Mouse (Mus musculus) small intestine, adult 2 months (tissue): ENCODE data around the gene Cacnb4. TPM values are rescaled to one million over a fixed set of nuclear protein-coding genes. Genes with fewer than 3 reads are reported as not detected.

Experiments used
- H3K27ac ChIP-seq: fragments of 200-500 bp; 2 replicates; pipeline ENCODE4 v1.5.1; 2012; ENCODE audit warnings: low read depth, low read length, control low read depth, inconsistent platforms; ENCODE audit not compliant: insufficient read depth
- H3K27me3 ChIP-seq: fragments of 200-500 bp; 2 replicates; pipeline ENCODE4 v1.6.1; 2012; ENCODE audit warnings: mild to moderate bottlenecking, moderate library complexity, low read length, inconsistent platforms; ENCODE audit not compliant: control insufficient read depth, insufficient read depth
- H3K36me3 ChIP-seq: fragments of 200-500 bp; 2 replicates; pipeline ENCODE4 v1.6.1; 2012; ENCODE audit warnings: mild to moderate bottlenecking, low read length, control low read depth, inconsistent platforms; ENCODE audit not compliant: control insufficient read depth, insufficient read depth
- H3K4me1 ChIP-seq: fragments of 200-500 bp; 2 replicates; pipeline ENCODE4 v1.6.1; 2012; ENCODE audit warnings: low read length, inconsistent platforms, mixed read lengths; ENCODE audit not compliant: control insufficient read depth, insufficient read depth, insufficient read length
- H3K4me3 ChIP-seq: fragments of 200-500 bp; 2 replicates; pipeline ENCODE4 v1.5.1; 2012; ENCODE audit warnings: low read depth, mild to moderate bottlenecking, control low read depth, inconsistent platforms, low read length, moderate library complexity
- CTCF ChIP-seq: fragments of 200-500 bp; IDR thresholded peaks from 2 replicates; pipeline ENCODE4 v1.5.1; 2012; ENCODE audit warnings: low read depth, mild to moderate bottlenecking, control low read depth, inconsistent platforms, low read length, moderate library complexity, mixed read lengths; ENCODE audit not compliant: insufficient replicate concordance, insufficient read length; ENCODE audit errors: extremely low read depth
- POLR2A ChIP-seq: fragments of 200-500 bp; IDR thresholded peaks from 2 replicates; pipeline ENCODE4 v1.6.1; 2012; ENCODE audit warnings: low read depth, mild to moderate bottlenecking, control low read depth, inconsistent platforms, low read length, moderate library complexity
- WGBS: fragments of 180-500 bp; shearing (Covaris S2); methylation state at CpG from one replicate; pipeline ENCODE4 v1.1.7; 2018; 5-methylcytosine and 5-hydroxymethylcytosine counted together
- polyA plus RNA-seq: library from polyadenylated mRNA; depleted of rRNA; stranded (reverse); fragments of >200 nt; gene quantifications from 2 replicates; pipeline ENCODE4 v1.2.3, GENCODE M21; 2012

The Cacnb4 gene
- polyA plus RNA-seq, 1 experiment = 0.03 TPM

DNA sequence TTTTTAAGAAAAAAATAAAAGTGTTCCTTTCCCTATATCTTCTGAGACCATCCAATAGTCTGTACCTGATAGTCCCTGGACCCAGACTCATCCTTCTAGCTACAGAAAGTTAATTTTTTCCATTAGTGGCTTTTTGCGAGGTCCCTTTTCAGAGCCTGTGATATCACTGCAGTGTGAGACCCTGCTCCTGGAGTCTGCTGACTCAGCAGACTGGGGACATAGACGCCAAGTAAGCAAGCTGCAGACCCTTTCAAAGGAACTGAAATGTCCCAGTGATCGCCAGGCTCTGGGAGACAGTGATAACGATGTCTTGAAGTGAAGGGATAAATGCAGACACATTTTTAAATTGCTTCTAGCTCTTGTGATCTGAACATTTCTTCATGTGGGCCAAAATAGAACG, 230.0 kb downstream of the Cacnb4 start:
- TF ChIP-seq POLR2A (no peak), CTCF (no peak)
- 86% methylated on average over 5 of the region's 5 CpGs for WGBS
- Histone ChIP-seq H3K27ac (no peak overlapping the region), H3K4me3 (no peak overlapping the region), H3K27me3 (no peaks in the 10 kb centered on the region), H3K4me1 (peaks cover 7% of the 10 kb centered on the region; the same call in 1 of the 2 replicates), H3K36me3 (no peaks in the 10 kb centered on the region)

DNA sequence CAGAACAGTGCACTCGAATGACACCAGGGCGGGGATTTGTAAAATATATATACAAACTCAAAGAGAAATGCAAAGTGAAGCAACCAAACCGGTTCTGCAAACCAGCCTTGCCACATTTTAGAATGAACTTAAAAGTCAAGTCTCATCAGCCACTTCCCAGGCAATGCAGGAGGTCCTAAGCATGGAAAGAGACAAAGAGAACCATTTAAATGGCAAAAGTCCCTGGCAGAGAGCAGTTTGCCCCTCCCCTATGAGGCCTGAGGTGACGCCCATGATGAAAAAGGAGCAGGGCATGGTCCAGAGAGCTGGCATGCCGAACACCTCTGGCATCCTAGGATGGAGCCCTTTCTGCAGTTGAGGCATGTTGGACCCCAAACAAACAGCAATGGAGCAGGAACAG, 234.5 kb downstream of the Cacnb4 start:
- no peaks in the 10 kb centered on the region for H3K36me3 ChIP-seq

GRCm38 (mm10) chr2:52440420-52441015, 236.1 kb downstream of the Cacnb4 start:
- TF ChIP-seq POLR2A (no peak), CTCF (no peak)
- H3K27ac ChIP-seq = no peak overlapping the region
- H3K4me1 ChIP-seq = peaks cover 12% of the 10 kb centered on the region; the same call in 1 of the 2 replicates
- H3K27me3 ChIP-seq = no peaks in the 10 kb centered on the region
- no peak overlapping the region for H3K4me3 ChIP-seq
- no peaks in the 10 kb centered on the region for H3K36me3 ChIP-seq
- 90% methylated on average over 4 of the region's 4 CpGs for WGBS

More for the DNA sequence above, 234.5 kb downstream of the Cacnb4 start:
- no peak for TF ChIP-seq POLR2A
- TF ChIP-seq CTCF = no peak
- Histone ChIP-seq H3K27ac (no peak overlapping the region), H3K4me3 (no peak overlapping the region), H3K4me1 (peaks cover 12% of the 10 kb centered on the region; the same call in 1 of the 2 replicates), H3K27me3 (no peaks in the 10 kb centered on the region)
- WGBS = 27% methylated on average over 5 of the region's 5 CpGs

GRCm38 (mm10) chr2:52438437-52438836, 238.2 kb downstream of the Cacnb4 start:
- TF ChIP-seq CTCF (no peak), POLR2A (no peak)
- Histone ChIP-seq H3K36me3 (no peaks in the 10 kb centered on the region), H3K27ac (no peak overlapping the region), H3K4me1 (peaks cover 12% of the 10 kb centered on the region; the same call in 1 of the 2 replicates), H3K4me3 (no peak overlapping the region), H3K27me3 (no peaks in the 10 kb centered on the region)
- 31% methylated on average over 4 of the region's 4 CpGs for WGBS

GRCm38 (mm10) chr2:52438013-52438412, 238.6 kb downstream of the Cacnb4 start:
- no peak overlapping the region for H3K4me3 ChIP-seq
- H3K36me3 ChIP-seq = no peaks in the 10 kb centered on the region
- H3K4me1 ChIP-seq = peaks cover 12% of the 10 kb centered on the region; the same call in 1 of the 2 replicates
- 9% methylated on average over 6 of the region's 6 CpGs for WGBS
- no peak overlapping the region for H3K27ac ChIP-seq
- TF ChIP-seq CTCF = no peak
- TF ChIP-seq POLR2A = no peak
- H3K27me3 ChIP-seq = no peaks in the 10 kb centered on the region

DNA sequence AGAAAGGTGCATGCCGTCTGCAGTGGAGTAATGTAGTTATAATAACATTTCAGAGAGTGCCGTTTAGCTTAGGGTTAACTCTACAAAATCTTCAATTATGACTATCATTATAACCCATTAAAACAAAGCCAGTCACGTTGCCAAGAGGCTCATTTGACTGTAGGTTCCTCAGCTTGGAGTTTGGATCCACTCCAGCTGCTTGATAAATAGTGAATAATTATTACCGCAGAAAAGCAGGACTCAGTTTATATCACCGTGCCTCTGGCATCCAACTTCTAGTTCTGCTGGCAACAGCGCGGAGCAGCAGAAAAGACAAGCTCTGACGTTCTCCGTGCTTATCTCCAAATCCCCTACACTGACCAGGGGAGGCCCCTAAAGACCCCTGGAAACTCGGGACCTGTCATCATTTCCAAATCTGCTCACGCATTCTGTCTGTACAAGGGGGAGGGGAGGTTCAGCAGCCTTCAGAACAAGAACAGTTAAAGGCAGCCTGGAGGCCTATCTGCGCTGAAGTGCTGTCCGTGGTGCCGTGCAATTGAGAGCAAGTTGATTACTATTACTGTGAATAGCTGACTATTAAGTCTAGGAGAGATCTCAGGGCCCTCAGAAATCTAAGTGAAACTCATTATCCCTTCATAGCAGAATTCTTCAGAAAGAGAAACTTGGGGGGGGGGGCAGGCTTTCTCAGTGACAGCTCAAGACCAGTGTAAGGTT, 240.6 kb downstream of the Cacnb4 start:
- H3K36me3 ChIP-seq = no peaks in the 10 kb centered on the region
- no peaks in the 10 kb centered on the region for H3K27me3 ChIP-seq
- TF ChIP-seq CTCF (no peak), POLR2A (no peak)
- H3K27ac ChIP-seq = no peak overlapping the region
- H3K4me3 ChIP-seq = no peak overlapping the region
- 50% methylated on average over 14 of the region's 14 CpGs for WGBS
- peaks cover 9% of the 10 kb centered on the region; the same call in 1 of the 2 replicates for H3K4me1 ChIP-seq

- peaks cover 8% of the 10 kb centered on the region; the same call in 1 of the 2 replicates for H3K4me1 ChIP-seq
- 77% methylated on average over 7 of the region's 7 CpGs for WGBS
- no peak overlapping the region for H3K27ac ChIP-seq
- TF ChIP-seq CTCF (no peak), POLR2A (no peak)
- H3K4me3 ChIP-seq = no peak overlapping the region
- no peaks in the 10 kb centered on the region for H3K27me3 ChIP-seq
- no peaks in the 10 kb centered on the region for H3K36me3 ChIP-seq
Observed at GRCm38 (mm10) chr2:52433365-52433764, 243.3 kb downstream of the Cacnb4 start.
